Mouse (Mus musculus): ENCODE measurements around the gene Ndufb7. TPM values are rescaled to one million over a fixed set of nuclear protein-coding genes. Genes with fewer than 3 reads are reported as not detected.

The Ndufb7 gene
- total and polyA plus RNA-seq, 3 experiments = 144 to 331 (median 223) TPM

- H3K4me1 ChIP-seq (ENCODE audit: control insufficient read depth in 1 of 2, insufficient read depth in 2 of 2) = 0 out of 4 replicates have a peak, but pooled peaks cover 0 to 5% of the 10 kb centered on the region in 2 experiments
- no peak overlapping the region for H3K4me3 ChIP-seq (replicated peaks in 1 of 3; ENCODE audit: low read depth in 2 of 3, low read length in 2 of 3, poor library complexity in 1 of 3)
- TF ChIP-seq TCF12 (IDR thresholded peaks at IDR 0.05; ENCODE audit: low read depth, low read length) (peak; percentile 65), POLR2A (IDR thresholded peaks at IDR 0.05; ENCODE audit: low read depth, low read length) (no peak)
- peaks cover 22 to 87% of the 10 kb centered on the region in 2 experiments for H3K36me3 ChIP-seq (replicated peaks in 1 of 2; ENCODE audit: control insufficient read depth in 1 of 2, insufficient read depth in 1 of 2, low read length in 1 of 2)
- peaks cover 8% of the 10 kb centered on the region for H3K79me2 ChIP-seq (replicated peaks; ENCODE audit: control insufficient read depth, extremely low read depth, insufficient read depth, poor library complexity, severe bottlenecking)
- no peak overlapping the region for H3K9ac ChIP-seq (ENCODE audit: insufficient read depth, low read depth)
- H3K9me3 ChIP-seq (replicated peaks; ENCODE audit: low read length) = peaks cover 6% of the 10 kb centered on the region
- no peak for DNase-seq (ENCODE audit: extremely low read depth)
- in situ Hi-C loops (cut with MboI; ENCODE audit: low pct_ligation_motif_present, low pct_unique_long_range_greater_than_20kb, low sequenced_read_pairs) = no loop called here
- H3K27ac ChIP-seq (ENCODE audit: insufficient read depth, low read depth) = no peak overlapping the region
- H3K4me2 ChIP-seq (ENCODE audit: insufficient read depth, low read depth, poor library complexity, severe bottlenecking) = no peak overlapping the region
- dilution Hi-C loops (cut with MboI; ENCODE audit: extremely low pct_ligation_motif_present, extremely low pct_unique_long_range_greater_than_20kb, low sequenced_read_pairs) = no loop called here
- H3K27me3 ChIP-seq (replicated peaks) = no peaks in the 10 kb centered on the region
These were observed 18.3 kb downstream of the Ndufb7 start for GRCm38 (mm10) chr8:83584771-83585170.

- Histone ChIP-seq H3K4me2 (ENCODE audit: insufficient read depth, low read depth, poor library complexity, severe bottlenecking) (no peak overlapping the region), H3K4me1 (ENCODE audit: control insufficient read depth in 1 of 2, insufficient read depth in 2 of 2) (peaks cover 3 to 5% of the 10 kb centered on the region in 2 experiments; a peak in 1 of 4 replicates), H3K9ac (ENCODE audit: insufficient read depth, low read depth) (no peak overlapping the region), H3K79me2 (replicated peaks; ENCODE audit: control insufficient read depth, extremely low read depth, insufficient read depth, poor library complexity, severe bottlenecking) (peaks cover 10% of the 10 kb centered on the region), H3K36me3 (replicated peaks in 1 of 2; ENCODE audit: control insufficient read depth in 1 of 2, insufficient read depth in 1 of 2, low read length in 1 of 2) (peaks cover 22 to 87% of the 10 kb centered on the region in 2 experiments), H3K27ac (ENCODE audit: insufficient read depth, low read depth) (no peak overlapping the region), H3K4me3 (replicated peaks in 1 of 3; ENCODE audit: low read depth in 2 of 3, low read length in 2 of 3, poor library complexity in 1 of 3) (no peak overlapping the region), H3K27me3 (replicated peaks) (no peaks in the 10 kb centered on the region), H3K9me3 (replicated peaks; ENCODE audit: low read length) (peaks cover 6% of the 10 kb centered on the region)
- DNase-seq (ENCODE audit: extremely low read depth) = no peak
- dilution Hi-C loops (cut with MboI; ENCODE audit: extremely low pct_ligation_motif_present, extremely low pct_unique_long_range_greater_than_20kb, low sequenced_read_pairs) (no loop called here), in situ Hi-C loops (cut with MboI; ENCODE audit: low pct_ligation_motif_present, low pct_unique_long_range_greater_than_20kb, low sequenced_read_pairs) (no loop called here)
- TF ChIP-seq CTCF (conservative IDR thresholded peaks at IDR 0.05 in 1 of 2, IDR thresholded peaks at IDR 0.05 in 1 of 2; ENCODE audit: low read depth in 2 of 2, low read length in 2 of 2) (no peak), ZNF384 (IDR thresholded peaks at IDR 0.05; ENCODE audit: low read depth, low read length) (no peak), USF2 (conservative IDR thresholded peaks at IDR 0.05; ENCODE audit: low read depth, low read length) (no peak), ELF1 (IDR thresholded peaks at IDR 0.05; ENCODE audit: low read depth, low read length) (no peak), TBP (conservative IDR thresholded peaks at IDR 0.05; ENCODE audit: low read depth, low read length) (no peak), IRF4 (IDR thresholded peaks at IDR 0.05; ENCODE audit: low read depth, low read length) (no peak), RCOR1 (conservative IDR thresholded peaks at IDR 0.05; ENCODE audit: low read depth, low read length) (no peak), MAX (IDR thresholded peaks at IDR 0.05; ENCODE audit: low read length) (no peak), POLR2A (IDR thresholded peaks at IDR 0.05; ENCODE audit: low read depth, low read length) (no peak), TCF12 (IDR thresholded peaks at IDR 0.05; ENCODE audit: low read depth, low read length) (no peak), PAX5 (IDR thresholded peaks at IDR 0.05; ENCODE audit: low read length) (no peak), MAFK (IDR thresholded peaks at IDR 0.05; ENCODE audit: insufficient replicate concordance, low read length) (no peak), CHD2 (IDR thresholded peaks at IDR 0.05; ENCODE audit: low read length) (no peak), ZKSCAN1 (IDR thresholded peaks at IDR 0.05; ENCODE audit: borderline replicate concordance, low read depth, low read length) (no peak), JUND (conservative IDR thresholded peaks at IDR 0.05; ENCODE audit: low read depth, low read length) (no peak), MXI1 (IDR thresholded peaks at IDR 0.05; ENCODE audit: low read depth, low read length) (no peak), NRF1 (IDR thresholded peaks at IDR 0.05; ENCODE audit: low read depth, low read length) (no peak), KAT2A (IDR thresholded peaks at IDR 0.05; ENCODE audit: insufficient replicate concordance, low read length) (no peak)
These were observed 18.9 kb downstream of the Ndufb7 start for GRCm38 (mm10) chr8:83585333-83585732.

Data from CH12.LX (cell line).